Mouse (Mus musculus): ENCODE data around the gene Cdk7. TPM values are rescaled to one million over a fixed set of nuclear protein-coding genes. Genes with fewer than 3 reads are reported as not detected.
A peak's percentile ranks its signal among the peaks of the same experiment; 100 is the strongest.
"Not testable (repeated sequence)": the region's sequence is repeated elsewhere in the genome, so short reads cannot be mapped to it uniquely, and the experiment has no call there.

Cdk7 gene
- polyA plus RNA-seq, 1 experiment from 2014 or later: 88.4 TPM

- Histone ChIP-seq H3K9me3 (ENCODE audit: control insufficient read depth, low read depth, low read length) (no peaks in the 10 kb centered on the region), H3K4me2 (replicated peaks; ENCODE audit: low read depth, low read length) (0 out of 2 replicates have a peak overlapping the region, but pooled peaks have one; percentile 59), H3K9ac (replicated peaks; ENCODE audit: low read depth, low read length) (no peak overlapping the region), H3K36me3 (ENCODE audit: control insufficient read depth, insufficient read depth, low read length) (peaks cover 3% of the 10 kb centered on the region; the same call in 1 of the 2 replicates), H3K27ac (ENCODE audit: low read length) (no peak overlapping the region), H3K4me1 (ENCODE audit: control insufficient read depth, insufficient read depth, low read length) (peaks cover 7% of the 10 kb centered on the region), H3K27me3 (ENCODE audit: control insufficient read depth, insufficient read depth, low read length) (no peaks in the 10 kb centered on the region), H3K4me3 (ENCODE audit: low read depth, low read length) (no peak overlapping the region)
- WGBS: 75% methylated on average over 5 of the region's 5 CpGs
- no peak for ATAC-seq (ENCODE audit: insufficient number of reproducible peaks, insufficient read depth, low FRiP score, low read depth)
Observed at GRCm38 (mm10) chr13:100742831-100743230, 12.1 kb upstream of the Cdk7 start.

GRCm38 (mm10) chr13:100732756-100733155 is 2.0 kb upstream of the Cdk7 start:
- H3K4me1 ChIP-seq (ENCODE audit: control insufficient read depth, insufficient read depth, low read length): peaks cover 5% of the 10 kb centered on the region; the same call in 1 of the 2 replicates
- no peak overlapping the region for H3K4me3 ChIP-seq (ENCODE audit: low read depth, low read length)
- no peak overlapping the region for H3K9ac ChIP-seq (replicated peaks; ENCODE audit: low read depth, low read length)
- H3K36me3 ChIP-seq (ENCODE audit: control insufficient read depth, insufficient read depth, low read length): peaks cover 5% of the 10 kb centered on the region
- no peak overlapping the region for H3K27ac ChIP-seq (ENCODE audit: low read length)
- ATAC-seq (ENCODE audit: insufficient number of reproducible peaks, insufficient read depth, low FRiP score, low read depth): no peak
- H3K4me2 ChIP-seq (replicated peaks; ENCODE audit: low read depth, low read length): no peak overlapping the region
- 91% methylated on average over 2 of the region's 2 CpGs for WGBS
- no peaks in the 10 kb centered on the region for H3K27me3 ChIP-seq (ENCODE audit: control insufficient read depth, insufficient read depth, low read length)
- H3K9me3 ChIP-seq (ENCODE audit: control insufficient read depth, low read depth, low read length): no peaks in the 10 kb centered on the region

- not testable (repeated sequence) for H3K4me3 ChIP-seq (ENCODE audit: low read depth, low read length); H3K4me1 ChIP-seq (ENCODE audit: control insufficient read depth, insufficient read depth, low read length); H3K9me3 ChIP-seq (ENCODE audit: control insufficient read depth, low read depth, low read length); H3K27me3 ChIP-seq (ENCODE audit: control insufficient read depth, insufficient read depth, low read length); ATAC-seq (ENCODE audit: insufficient number of reproducible peaks, insufficient read depth, low FRiP score, low read depth); H3K9ac ChIP-seq (replicated peaks; ENCODE audit: low read depth, low read length); H3K36me3 ChIP-seq (ENCODE audit: control insufficient read depth, insufficient read depth, low read length)
- Histone ChIP-seq H3K27ac (ENCODE audit: low read length) (peak overlapping the region; percentile 48; the same call in 1 of the 2 replicates), H3K4me2 (replicated peaks; ENCODE audit: low read depth, low read length) (peak overlapping the region; percentile 57)
- WGBS: 86% methylated on average over 5 of the region's 6 CpGs
Observed at GRCm38 (mm10) chr13:100731462-100732046, 815 bp upstream of the Cdk7 start.

- H3K4me2 ChIP-seq (replicated peaks; ENCODE audit: low read depth, low read length): peak overlapping the region; percentile 57
- peaks cover 5% of the 10 kb centered on the region; the same call in 1 of the 2 replicates for H3K4me1 ChIP-seq (ENCODE audit: control insufficient read depth, insufficient read depth, low read length)
- no peak for ATAC-seq (ENCODE audit: insufficient number of reproducible peaks, insufficient read depth, low FRiP score, low read depth)
- peak overlapping the region; percentile 93 for H3K27ac ChIP-seq (ENCODE audit: low read length)
- peak overlapping the region; percentile 92 for H3K4me3 ChIP-seq (ENCODE audit: low read depth, low read length)
- H3K36me3 ChIP-seq (ENCODE audit: control insufficient read depth, insufficient read depth, low read length): peaks cover 10% of the 10 kb centered on the region
- H3K27me3 ChIP-seq (ENCODE audit: control insufficient read depth, insufficient read depth, low read length): no peaks in the 10 kb centered on the region
- under 1% methylated on average over 30 of the region's 30 CpGs for WGBS
- H3K9ac ChIP-seq (replicated peaks; ENCODE audit: low read depth, low read length): peak overlapping the region; percentile 89
- no peaks in the 10 kb centered on the region for H3K9me3 ChIP-seq (ENCODE audit: control insufficient read depth, low read depth, low read length)
Observed at GRCm38 (mm10) chr13:100730153-100730860, 432 bp downstream of the Cdk7 start.

GRCm38 (mm10) chr13:100728530-100728929 is 2.2 kb downstream of the Cdk7 start:
- H3K27me3 ChIP-seq (ENCODE audit: control insufficient read depth, insufficient read depth, low read length); H3K9me3 ChIP-seq (ENCODE audit: control insufficient read depth, low read depth, low read length); ATAC-seq (ENCODE audit: insufficient number of reproducible peaks, insufficient read depth, low FRiP score, low read depth); H3K4me1 ChIP-seq (ENCODE audit: control insufficient read depth, insufficient read depth, low read length); H3K27ac ChIP-seq (ENCODE audit: low read length); H3K9ac ChIP-seq (replicated peaks; ENCODE audit: low read depth, low read length); H3K4me2 ChIP-seq (replicated peaks; ENCODE audit: low read depth, low read length); H3K4me3 ChIP-seq (ENCODE audit: low read depth, low read length): not testable (repeated sequence)
- WGBS: 95% methylated on average over 4 of the region's 4 CpGs
- H3K36me3 ChIP-seq (ENCODE audit: control insufficient read depth, insufficient read depth, low read length): peaks cover 13% of the 10 kb centered on the region

GRCm38 (mm10) chr13:100728086-100728485 is 2.7 kb downstream of the Cdk7 start:
- Histone ChIP-seq H3K4me1 (ENCODE audit: control insufficient read depth, insufficient read depth, low read length) (peaks cover 5% of the 10 kb centered on the region; the same call in 1 of the 2 replicates), H3K4me2 (replicated peaks; ENCODE audit: low read depth, low read length) (no peak overlapping the region), H3K27ac (ENCODE audit: low read length) (no peak overlapping the region), H3K27me3 (ENCODE audit: control insufficient read depth, insufficient read depth, low read length) (no peaks in the 10 kb centered on the region), H3K36me3 (ENCODE audit: control insufficient read depth, insufficient read depth, low read length) (peaks cover 13% of the 10 kb centered on the region), H3K4me3 (ENCODE audit: low read depth, low read length) (no peak overlapping the region), H3K9ac (replicated peaks; ENCODE audit: low read depth, low read length) (no peak overlapping the region), H3K9me3 (ENCODE audit: control insufficient read depth, low read depth, low read length) (no peaks in the 10 kb centered on the region)
- no peak for ATAC-seq (ENCODE audit: insufficient number of reproducible peaks, insufficient read depth, low FRiP score, low read depth)
- 93% methylated on average over 5 of the region's 5 CpGs for WGBS

GRCm38 (mm10) chr13:100725194-100725593 is 5.5 kb downstream of the Cdk7 start:
- H3K36me3 ChIP-seq (ENCODE audit: control insufficient read depth, insufficient read depth, low read length): peaks cover 30% of the 10 kb centered on the region
- WGBS: 92% methylated on average over 10 of the region's 10 CpGs
- ATAC-seq (ENCODE audit: insufficient number of reproducible peaks, insufficient read depth, low FRiP score, low read depth): no peak
- no peak overlapping the region for H3K9ac ChIP-seq (replicated peaks; ENCODE audit: low read depth, low read length)
- H3K4me1 ChIP-seq (ENCODE audit: control insufficient read depth, insufficient read depth, low read length): peaks cover 5% of the 10 kb centered on the region; the same call in 1 of the 2 replicates
- no peaks in the 10 kb centered on the region for H3K27me3 ChIP-seq (ENCODE audit: control insufficient read depth, insufficient read depth, low read length)
- H3K27ac ChIP-seq (ENCODE audit: low read length): no peak overlapping the region
- no peak overlapping the region for H3K4me3 ChIP-seq (ENCODE audit: low read depth, low read length)
- no peak overlapping the region for H3K4me2 ChIP-seq (replicated peaks; ENCODE audit: low read depth, low read length)
- no peaks in the 10 kb centered on the region for H3K9me3 ChIP-seq (ENCODE audit: control insufficient read depth, low read depth, low read length)

- H3K4me2 ChIP-seq (replicated peaks; ENCODE audit: low read depth, low read length): no peak overlapping the region
- 84% methylated on average over 7 of the region's 7 CpGs for WGBS
- ATAC-seq (ENCODE audit: insufficient number of reproducible peaks, insufficient read depth, low FRiP score, low read depth): no peak
Observed at GRCm38 (mm10) chr13:100724051-100724754, 6.5 kb downstream of the Cdk7 start.

More at GRCm38 (mm10) chr13:100724051-100724754, 6.5 kb downstream of the Cdk7 start:
- peaks cover 34% of the 10 kb centered on the region for H3K36me3 ChIP-seq (ENCODE audit: control insufficient read depth, insufficient read depth, low read length)
- no peaks in the 10 kb centered on the region for H3K9me3 ChIP-seq (ENCODE audit: control insufficient read depth, low read depth, low read length)
- H3K9ac ChIP-seq (replicated peaks; ENCODE audit: low read depth, low read length): no peak overlapping the region
- H3K4me1 ChIP-seq (ENCODE audit: control insufficient read depth, insufficient read depth, low read length): peaks cover 2% of the 10 kb centered on the region; the same call in 1 of the 2 replicates
- no peak overlapping the region for H3K27ac ChIP-seq (ENCODE audit: low read length)
- no peaks in the 10 kb centered on the region for H3K27me3 ChIP-seq (ENCODE audit: control insufficient read depth, insufficient read depth, low read length)
- no peak overlapping the region for H3K4me3 ChIP-seq (ENCODE audit: low read depth, low read length)

All from stomach, embryonic 14.5 days (tissue).